Mouse (Mus musculus) induced T-regulatory cell, adult 2 months (primary cell): ENCODE results near the gene Kat2b.
"Not testable (repeated sequence)": the region's sequence is repeated elsewhere in the genome, so short reads cannot be mapped to it uniquely, and the experiment has no call there.

Source experiments
- DNase-seq: peaks from one replicate; pipeline ENCODE4 v3.0.0-alpha.2; 2012; ENCODE audit warnings: low read depth

Kat2b gene

DNA sequence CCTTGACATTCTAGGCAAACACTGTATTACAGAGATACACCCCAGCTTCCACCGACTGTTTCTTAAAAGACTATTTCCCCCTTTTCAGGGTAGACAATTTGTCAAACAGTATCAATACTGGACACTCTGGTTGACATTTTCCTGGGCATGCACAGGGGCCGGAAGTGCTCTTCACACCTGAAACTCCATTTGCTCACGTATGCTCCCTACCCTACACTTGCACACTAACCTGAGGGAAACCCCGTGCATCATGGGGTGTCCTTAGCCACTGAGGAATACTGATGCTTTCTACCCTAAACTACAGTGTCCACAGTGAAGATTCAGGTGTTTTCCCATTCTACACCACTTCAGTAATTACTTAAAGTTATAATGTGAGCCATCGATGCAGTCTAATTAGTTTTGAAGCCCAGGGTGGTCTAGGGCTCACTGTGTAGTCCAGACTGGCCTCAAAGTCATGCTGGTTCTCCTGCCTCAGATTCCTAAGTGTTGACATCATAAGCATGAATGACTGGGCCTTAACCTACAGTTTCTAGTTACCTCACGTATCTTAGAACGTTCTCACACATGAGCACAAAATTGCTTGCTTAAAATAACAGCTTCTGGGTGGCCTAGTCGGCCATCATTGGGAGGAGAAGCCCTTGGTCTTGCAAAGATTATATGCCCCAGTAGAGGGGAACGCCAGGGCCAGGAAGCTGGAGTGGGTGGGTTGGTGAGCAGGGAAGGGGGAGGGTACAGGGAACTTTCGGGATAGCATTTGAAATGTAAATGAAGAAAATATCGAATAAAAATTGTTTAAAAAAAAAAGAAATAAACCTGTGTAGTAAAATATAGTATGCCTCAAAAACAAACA lies 30.5 kb downstream of the Kat2b start:
- DNase-seq = no peak

GRCm38 (mm10) chr17:53598571-53598970 lies 31.9 kb downstream of the Kat2b start:
- no peak for DNase-seq

GRCm38 (mm10) chr17:53603236-53603635 lies 36.6 kb downstream of the Kat2b start:
- DNase-seq = not testable (repeated sequence)

- not testable (repeated sequence) for DNase-seq
These were observed 39.4 kb downstream of the Kat2b start for GRCm38 (mm10) chr17:53606082-53606481.

GRCm38 (mm10) chr17:53608924-53609323 lies 42.3 kb downstream of the Kat2b start:
- DNase-seq = not testable (repeated sequence)

DNA sequence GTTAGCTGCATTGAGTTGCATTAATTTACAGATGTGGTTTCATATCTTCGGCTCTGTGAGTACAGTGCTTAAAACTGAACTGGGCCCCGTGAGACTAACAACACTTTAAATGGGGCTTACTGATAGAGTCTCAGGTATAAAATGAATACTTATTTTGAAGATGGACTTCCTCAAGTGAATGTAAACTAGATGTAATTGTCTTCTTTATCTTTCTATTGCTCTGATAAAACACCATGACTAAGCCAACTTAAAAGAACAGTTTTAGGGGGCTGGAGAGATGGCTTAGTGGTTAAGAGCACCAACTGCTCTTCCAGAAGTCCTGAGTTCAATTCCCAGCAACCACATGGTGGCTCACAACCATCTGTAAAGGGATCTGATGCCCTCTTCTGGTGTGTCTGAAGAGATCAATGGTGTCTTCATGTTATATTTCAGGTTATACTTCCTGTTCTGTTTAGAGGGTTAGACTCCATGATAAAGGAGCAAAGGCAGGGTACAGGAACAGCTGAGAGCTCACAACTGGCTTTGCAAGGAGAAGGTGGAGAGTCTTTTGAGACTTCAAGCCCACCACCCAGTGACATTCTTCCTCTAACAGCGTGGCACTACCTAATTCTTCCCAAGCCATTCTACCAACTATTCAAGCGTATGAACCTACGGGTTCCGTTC lies 50.8 kb downstream of the Kat2b start:
- DNase-seq = no peak

DNA sequence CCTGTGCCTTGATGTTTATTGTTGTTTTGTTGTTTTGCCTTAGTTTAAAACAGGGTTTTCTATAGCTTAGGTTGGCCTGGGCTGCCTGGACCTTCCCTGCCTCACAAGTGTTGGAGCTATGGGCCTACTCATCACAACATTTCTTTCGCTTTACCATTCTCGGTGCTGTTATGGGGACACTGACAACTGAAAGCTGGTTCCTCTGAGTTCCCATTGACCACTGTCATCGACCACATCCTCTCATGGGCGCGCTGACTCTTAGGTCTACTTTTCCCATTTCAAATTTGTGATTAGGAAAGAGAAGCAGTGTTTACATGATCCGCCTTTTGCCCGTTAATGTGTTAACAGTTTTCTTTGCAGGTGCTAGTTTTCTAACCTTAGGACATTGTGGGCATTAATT lies 51.7 kb downstream of the Kat2b start:
- no peak for DNase-seq

DNA sequence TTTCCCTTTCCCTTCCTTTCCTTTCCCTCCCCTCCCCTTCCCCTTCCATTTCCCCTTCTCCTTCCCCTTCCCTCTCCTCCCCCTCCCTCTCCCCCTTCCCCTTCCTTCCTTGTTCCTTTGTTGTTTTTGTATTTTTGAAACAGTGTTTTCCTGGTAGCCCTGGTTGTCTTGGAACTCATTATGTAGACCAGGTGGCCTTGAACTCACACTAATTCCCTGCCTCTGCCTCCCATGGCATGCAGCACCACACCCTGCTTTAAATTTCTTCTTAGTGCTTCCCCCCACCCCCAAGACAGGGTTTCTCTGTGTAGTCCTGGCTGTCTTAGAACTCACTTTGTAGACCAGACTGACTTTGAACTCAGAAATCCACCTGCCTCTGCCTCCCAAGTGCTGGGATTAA lies 52.7 kb downstream of the Kat2b start:
- DNase-seq = no peak

- DNase-seq = no peak
These were observed 54.0 kb downstream of the Kat2b start for GRCm38 (mm10) chr17:53620611-53621010.

GRCm38 (mm10) chr17:53622125-53622524 lies 55.5 kb downstream of the Kat2b start:
- DNase-seq = no peak

- DNase-seq = no peak
These were observed 57.1 kb downstream of the Kat2b start for GRCm38 (mm10) chr17:53623762-53624161.

- DNase-seq = no peak
These were observed 59.5 kb downstream of the Kat2b start for GRCm38 (mm10) chr17:53626160-53626559.

- DNase-seq = no peak
These were observed 60.8 kb downstream of the Kat2b start for GRCm38 (mm10) chr17:53627497-53627896.

GRCm38 (mm10) chr17:53628131-53628530 lies 61.5 kb downstream of the Kat2b start:
- no peak for DNase-seq

- peak; percentile 18 for DNase-seq
These were observed 64.7 kb downstream of the Kat2b start for GRCm38 (mm10) chr17:53631344-53631743.

DNA sequence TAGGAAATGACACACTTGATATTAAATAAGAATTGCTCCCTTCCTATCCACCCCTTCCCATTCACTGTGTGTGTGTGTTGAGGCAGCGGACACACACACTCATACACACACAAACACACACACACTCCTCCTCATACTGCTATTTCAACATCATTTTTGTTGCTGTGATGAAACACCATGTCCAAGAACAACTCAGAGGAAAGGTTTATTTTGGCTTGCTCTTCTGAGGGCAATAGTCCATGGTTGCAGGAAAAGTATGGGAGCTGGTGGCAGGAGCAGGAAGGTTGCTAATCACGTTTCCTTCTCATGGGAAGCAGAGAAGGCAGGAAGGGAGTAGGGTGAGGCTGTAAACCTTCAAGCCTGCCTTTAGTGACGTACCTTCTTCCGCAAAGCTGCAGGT lies 76.7 kb downstream of the Kat2b start:
- DNase-seq = no peak

- DNase-seq = peak; percentile 52
These were observed 83.6 kb downstream of the Kat2b start for GRCm38 (mm10) chr17:53650251-53650661.

DNA sequence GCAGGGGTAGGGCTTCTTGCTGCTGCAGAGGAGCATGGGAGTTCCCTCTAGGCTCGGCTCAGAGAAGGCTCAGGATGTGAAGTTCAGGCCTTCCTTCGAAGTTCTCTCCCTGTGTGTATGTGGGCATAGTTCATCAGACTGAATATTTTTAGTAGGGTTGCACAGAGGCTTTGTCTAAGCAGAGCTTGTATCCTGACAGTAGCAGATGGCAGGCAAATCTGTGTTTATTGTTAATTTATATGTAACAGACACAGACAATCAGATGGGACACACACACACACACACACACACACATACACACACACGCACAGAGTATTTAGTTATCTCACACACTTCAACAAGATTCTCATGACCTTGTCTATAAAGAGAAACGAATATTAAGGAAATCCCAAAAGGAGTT lies 87.9 kb downstream of the Kat2b start:
- DNase-seq = no peak

- no peak for DNase-seq
These were observed 88.4 kb downstream of the Kat2b start for GRCm38 (mm10) chr17:53655081-53655480.

DNA sequence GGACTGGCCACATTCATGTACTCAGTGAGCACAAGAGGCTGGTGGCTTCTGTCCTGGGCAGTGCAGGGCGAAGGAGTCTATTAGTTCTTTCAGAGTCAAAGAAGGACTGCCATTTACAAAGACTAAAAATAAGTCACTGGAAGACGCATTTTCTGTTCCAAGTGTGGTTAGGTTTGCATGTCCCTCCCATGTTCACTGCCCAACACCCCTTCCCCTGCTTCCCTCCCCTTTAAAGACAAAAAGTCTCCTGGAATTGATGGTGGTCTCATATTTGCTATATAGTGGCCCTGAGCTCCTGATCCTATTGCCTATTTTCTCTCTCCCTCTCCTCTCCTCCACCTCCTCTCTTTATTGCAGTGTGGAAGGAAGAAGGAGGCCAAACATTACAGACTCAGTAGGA lies 89.3 kb downstream of the Kat2b start:
- DNase-seq = no peak

GRCm38 (mm10) chr17:53656369-53656860 lies 89.8 kb downstream of the Kat2b start:
- DNase-seq = no peak

- DNase-seq = peak; percentile 57
These were observed 90.7 kb downstream of the Kat2b start for GRCm38 (mm10) chr17:53657391-53657790.

GRCm38 (mm10) chr17:53658668-53659067 lies 92.0 kb downstream of the Kat2b start:
- DNase-seq = peak; percentile 40
